Mouse (Mus musculus) adipocyte (in vitro differentiated cells): ENCODE measurements at regions not wholly inside any gene's neighbourhood (a gene's known extent, or its start where the extent isn't known, plus 50 kb on each side); places are given as distances from the start of the nearest gene placed in this dataset.
A peak's percentile ranks its signal among the peaks of the same experiment; 100 is the strongest.

Experiments
- DNase-seq: peaks from one replicate; pipeline ENCODE4 v3.0.0-alpha.2; 2016; ENCODE audit warnings: low spot score

DNA sequence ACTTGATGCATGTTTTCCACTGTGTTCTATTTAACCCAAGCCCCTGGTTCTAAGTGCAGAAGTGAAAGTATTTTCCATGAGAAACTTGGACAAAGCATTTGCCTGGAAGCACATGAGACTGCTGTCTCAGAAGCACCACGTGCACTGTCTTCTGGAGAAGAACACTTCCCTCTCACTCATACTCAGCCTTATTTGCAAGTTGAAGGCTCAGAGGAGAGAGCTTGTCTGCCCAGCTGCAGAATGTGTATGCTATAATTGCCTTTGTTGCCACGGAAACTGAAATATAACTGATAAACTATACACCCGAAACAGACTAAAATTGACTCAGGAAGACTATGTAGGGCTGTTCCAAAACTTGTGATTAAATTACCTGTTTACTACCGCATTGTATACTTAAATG is 3230.3 kb downstream of the 9330182O14Rik start:
- peak; percentile 8 for DNase-seq

DNA sequence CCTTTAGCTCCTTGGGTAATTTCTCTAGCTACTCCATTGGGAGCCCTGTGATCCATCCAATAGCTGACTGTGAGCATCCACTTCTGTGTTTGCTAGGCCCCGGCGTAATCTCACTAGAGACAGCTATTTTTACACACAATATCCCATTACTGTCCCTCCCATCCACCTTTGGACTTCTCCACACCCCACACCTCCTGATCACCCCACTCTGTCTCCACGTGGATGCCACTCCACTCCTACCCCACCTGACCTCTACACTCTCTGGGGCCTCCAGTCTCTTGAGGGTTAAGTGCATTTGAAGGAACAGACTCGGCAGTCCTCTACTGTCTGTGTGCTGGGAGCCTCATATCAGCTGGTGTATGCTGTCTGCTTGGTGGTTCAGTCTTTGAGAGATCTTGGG is 3238.9 kb downstream of the 9330182O14Rik start:
- no peak for DNase-seq

DNA sequence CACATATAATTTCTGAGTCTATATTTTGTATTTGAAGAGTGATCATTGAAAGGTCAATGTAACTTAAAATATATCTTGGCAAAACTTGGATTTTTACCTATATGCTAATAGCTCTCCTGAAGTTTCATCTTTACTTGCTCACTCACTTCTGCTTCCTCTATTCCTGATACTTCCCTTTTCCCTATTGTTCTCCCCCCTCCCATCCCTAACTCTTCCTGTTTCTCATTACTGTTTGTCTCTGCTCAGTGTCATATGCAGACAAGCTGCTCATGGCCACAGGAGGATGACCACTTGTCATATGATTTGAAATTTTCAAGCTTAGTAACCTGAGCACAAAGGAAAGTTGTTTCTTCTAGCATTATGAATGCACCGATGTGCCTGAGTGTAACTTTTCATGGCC is 3248.2 kb downstream of the 9330182O14Rik start:
- no peak for DNase-seq

DNA sequence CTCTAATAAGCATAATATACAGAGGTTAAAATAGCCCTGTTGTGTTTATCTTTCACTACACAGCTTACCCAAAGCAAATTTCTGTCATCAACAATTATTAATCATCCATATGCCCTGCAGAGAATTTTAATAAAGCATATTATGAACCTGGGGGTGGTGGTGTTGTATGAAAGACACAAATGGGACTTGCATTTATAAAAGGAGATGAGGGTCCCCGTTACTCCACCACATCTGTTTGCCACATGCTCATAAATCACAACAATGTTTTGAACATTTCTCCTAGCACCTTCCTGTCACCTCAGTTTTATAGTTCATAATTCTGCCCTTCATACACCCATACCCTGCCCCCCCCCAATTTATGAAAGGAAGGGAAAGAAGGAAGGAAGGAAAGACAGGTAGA is 3265.7 kb downstream of the 9330182O14Rik start:
- DNase-seq, result no peak

DNA sequence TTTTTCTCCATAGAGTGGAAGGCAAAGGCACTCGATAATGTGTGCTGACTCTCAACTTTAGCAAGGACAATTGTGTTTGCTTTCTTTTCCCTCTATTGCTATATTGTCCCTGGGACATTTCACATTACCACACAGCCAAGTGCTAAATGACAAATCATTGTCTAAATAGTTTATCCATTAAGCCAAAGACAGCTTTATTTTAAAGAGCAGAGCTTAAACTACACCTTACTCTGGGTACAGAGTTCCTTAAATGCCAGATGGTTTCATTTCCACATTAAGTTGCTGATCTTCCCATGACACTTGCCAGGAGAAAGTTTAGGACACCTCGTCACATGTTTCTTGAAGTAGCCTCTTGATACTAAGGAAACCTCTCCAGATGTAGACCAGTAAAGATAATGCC is 3269.4 kb downstream of the 9330182O14Rik start:
- peak; percentile 8 for DNase-seq
